Mouse (Mus musculus): ENCODE data around the gene Snx14.
"Not testable (repeated sequence)": the region's sequence is repeated elsewhere in the genome, so short reads cannot be mapped to it uniquely, and the experiment has no call there.

The Snx14 gene

DNA sequence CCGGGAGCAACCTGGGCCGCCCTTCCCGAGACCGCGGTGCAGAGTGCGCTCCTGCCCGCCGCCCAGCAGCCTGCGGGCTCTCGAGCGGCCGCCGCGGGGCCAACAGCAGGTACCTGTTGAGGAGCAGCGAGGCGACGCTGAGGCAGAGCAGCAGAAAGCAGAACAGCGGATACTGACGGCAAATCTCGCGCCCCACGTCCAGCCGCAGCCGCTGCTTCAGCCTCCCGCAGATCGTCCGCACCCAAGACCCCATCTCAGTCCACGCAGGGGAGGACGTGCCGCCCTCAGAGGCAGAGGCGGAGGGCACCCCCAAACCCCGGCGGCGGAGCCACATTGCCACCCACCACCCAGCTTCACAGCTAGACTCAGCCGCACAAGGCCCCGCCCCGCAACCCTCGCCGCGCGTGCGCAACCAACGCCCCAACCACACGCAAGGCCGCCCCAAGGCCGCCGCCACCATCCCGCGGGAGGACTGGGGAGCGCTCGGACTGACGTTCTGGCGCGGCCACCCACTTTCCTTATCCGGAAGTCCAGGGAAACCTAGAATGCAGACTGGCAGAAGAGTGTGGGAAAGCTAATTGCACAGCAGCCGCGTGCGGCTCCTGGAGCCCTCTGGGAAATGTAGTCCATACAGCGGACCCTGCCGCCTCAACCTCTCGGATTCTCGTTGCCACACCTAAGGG lies at the start of gene Snx14:
Gene Snx14, minus strand, starts transcription at position 404 of the 683 bp plus-strand sequence.
- peak; percentile 97 for DNase-seq

DNA sequence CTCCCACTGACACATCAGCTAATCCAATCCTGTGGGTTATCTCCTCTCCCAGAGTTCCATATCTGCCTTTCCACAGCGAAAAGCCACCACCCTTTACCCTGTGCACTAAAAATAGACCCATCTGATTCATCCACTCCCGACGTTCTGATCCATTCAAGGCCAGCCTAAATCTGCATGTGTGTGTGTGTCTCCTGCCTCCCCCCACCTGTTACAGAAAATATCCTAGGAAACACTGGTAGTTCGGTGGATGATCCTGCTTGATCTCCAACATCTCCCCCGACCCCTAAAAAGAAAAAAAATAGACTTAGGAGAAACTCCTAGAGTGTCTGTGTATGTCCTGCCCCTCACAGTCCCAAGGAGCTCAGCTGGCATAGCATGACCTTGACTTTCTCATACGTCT lies 45.8 kb upstream of the Snx14 start:
- DNase-seq, result no peak

DNA sequence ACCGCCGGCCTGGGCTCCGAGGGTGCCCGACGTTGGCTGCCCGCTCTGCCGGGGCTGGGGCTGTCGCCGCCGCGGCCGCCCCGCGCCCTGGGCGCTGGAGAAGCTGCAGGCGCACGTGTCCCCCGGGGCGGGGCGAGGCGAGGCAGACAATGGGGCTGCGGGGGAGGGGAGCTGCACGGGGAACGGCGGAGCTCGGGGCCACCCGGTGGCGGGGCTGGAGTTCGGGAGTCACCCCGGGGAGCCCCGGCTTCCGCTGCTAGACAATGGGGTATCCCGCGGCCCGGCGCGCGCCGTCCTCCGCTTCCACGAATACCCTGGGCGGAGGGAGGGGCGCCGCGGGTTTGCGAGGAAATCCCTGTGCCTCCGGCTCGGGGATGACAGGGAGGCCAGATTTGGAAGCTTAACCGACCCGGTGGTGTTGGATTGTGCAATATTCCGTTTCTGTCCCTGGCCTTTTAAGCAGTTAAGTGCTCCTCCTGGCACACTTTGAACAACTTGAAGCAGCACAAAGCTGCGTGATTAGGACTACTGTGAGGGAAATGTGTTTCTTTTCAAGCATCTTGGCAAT lies 44.2 kb upstream of the Snx14 start:
- peak; percentile 90 for DNase-seq

DNA sequence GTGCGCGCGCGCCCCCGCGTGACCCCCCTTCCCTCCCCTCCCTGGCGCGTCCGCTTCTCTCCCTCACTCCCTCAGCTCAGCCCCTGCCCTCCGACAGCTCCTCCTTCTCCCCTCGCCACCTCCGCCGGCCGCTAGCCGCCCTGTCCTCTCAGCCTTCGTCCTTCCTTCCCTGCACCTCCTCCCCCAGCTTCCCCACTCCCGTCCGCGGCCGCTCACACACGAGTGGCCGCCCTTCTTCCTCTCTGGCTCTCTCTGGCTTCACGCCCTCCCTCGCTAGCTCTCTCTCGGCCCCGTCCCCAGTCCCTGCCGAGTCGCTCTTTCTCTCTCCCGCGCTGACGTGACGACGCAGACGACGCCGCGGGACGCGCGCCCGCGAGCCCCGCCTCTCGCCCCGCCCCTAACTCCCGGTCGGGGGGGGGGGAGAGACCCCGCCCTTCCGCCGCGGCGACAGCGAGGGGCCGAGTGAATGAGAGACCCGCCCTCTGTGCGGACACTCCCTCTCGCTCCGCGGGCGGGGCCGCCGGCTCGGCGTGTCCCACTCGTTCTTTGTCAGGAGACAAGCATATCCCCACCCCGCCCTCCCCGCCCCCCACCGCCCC lies 43.6 kb upstream of the Snx14 start, which contains the start of gene Syncrip:
Gene Syncrip, minus strand, starts transcription at position 345 of the 599 bp plus-strand sequence.
- DNase-seq, result peak; percentile 95

GRCm38 (mm10) chr9:88481791-88482160 lies 43.0 kb upstream of the Snx14 start:
- DNase-seq, result peak; percentile 37

GRCm38 (mm10) chr9:88481061-88481790 lies 42.5 kb upstream of the Snx14 start:
- DNase-seq, result peak; percentile 45

GRCm38 (mm10) chr9:88480120-88480519 lies 41.4 kb upstream of the Snx14 start:
- DNase-seq, result no peak

GRCm38 (mm10) chr9:88476138-88476537 lies 37.4 kb upstream of the Snx14 start:
- peak; percentile 32 for DNase-seq

DNA sequence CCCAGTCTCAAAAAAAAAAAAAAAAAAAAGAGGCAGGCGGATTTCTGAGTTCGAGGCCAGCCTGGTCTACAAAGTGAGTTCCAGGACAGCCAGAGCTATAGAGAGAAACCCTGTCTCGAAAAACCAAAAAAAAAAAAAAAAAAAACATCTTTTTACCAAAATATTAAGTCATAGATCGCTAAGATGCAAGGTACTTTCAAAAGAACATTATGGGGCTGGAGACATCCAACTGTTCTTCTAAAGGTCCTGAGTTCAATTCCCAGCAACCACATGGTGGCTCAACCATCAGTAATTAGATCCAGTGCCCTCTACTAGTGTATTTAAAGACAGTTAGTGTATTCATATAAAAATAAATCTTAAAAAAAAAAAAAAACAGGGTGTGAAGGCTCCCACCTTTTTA lies 22.3 kb upstream of the Snx14 start:
- not testable (repeated sequence) for DNase-seq

DNA sequence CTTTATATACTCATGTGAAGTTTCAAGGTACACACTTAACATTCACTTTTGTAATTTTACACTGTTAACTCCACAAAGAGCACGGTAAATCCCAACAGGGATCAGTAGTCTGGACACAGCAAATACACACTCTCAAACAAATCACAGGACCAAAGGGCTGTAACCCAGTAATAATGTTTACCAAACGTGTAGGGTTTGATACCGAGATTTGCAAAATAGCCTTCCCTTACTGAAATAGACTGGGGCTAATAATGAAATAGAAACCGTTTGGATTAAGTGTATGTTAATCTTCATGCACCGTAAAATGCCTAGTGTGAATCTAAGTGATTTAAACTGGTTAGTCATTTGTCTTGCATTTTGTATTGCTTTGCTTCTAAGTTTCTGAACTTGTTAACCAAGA lies 1.2 kb upstream of the Snx14 start:
- no peak for DNase-seq

DNA sequence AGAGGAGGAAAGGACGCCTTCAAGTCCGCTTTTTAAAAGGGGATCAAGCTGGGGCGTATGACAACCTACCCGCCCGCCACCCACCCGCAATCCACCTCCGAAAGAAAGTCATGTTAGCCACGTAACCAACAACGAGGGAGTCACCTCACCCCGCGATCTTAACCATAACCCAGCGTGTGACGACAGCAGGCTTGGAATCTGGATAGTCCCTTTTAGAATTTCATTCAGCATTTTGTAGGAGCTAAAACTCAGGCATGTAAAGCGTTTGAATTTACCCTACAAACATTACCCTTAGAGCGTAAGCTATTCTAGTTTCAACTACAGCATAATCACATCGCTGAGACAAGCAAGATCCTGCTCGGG lies 461 bp upstream of the Snx14 start:
- DNase-seq, result no peak

GRCm38 (mm10) chr9:88438237-88438554 lies 562 bp downstream of the Snx14 start:
- no peak for DNase-seq

GRCm38 (mm10) chr9:88437342-88438236 lies 1.2 kb downstream of the Snx14 start:
- DNase-seq, result no peak

GRCm38 (mm10) chr9:88424356-88424755 lies 14.4 kb downstream of the Snx14 start:
- DNase-seq, result no peak

DNA sequence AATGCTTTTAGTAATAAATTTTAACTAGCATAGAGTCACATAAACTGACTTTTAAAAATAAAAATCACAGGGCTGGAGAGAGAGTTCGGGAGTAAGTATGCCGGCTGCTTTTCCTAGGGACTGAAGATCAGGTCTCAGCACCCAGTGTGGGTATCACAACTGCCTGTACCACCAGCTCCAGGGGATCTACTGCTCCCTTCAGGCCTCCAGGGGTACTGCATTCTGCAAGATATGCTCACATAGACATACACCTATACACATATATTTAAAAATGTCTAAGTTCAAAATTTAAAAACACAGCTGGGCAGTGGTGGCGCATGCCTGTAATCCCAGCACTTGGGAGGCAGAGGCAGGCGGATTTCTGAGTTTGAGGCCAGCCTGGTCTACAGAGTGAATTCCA lies 16.3 kb downstream of the Snx14 start:
- DNase-seq, result no peak

GRCm38 (mm10) chr9:88416752-88417151 lies 22.0 kb downstream of the Snx14 start:
- DNase-seq, result no peak

DNA sequence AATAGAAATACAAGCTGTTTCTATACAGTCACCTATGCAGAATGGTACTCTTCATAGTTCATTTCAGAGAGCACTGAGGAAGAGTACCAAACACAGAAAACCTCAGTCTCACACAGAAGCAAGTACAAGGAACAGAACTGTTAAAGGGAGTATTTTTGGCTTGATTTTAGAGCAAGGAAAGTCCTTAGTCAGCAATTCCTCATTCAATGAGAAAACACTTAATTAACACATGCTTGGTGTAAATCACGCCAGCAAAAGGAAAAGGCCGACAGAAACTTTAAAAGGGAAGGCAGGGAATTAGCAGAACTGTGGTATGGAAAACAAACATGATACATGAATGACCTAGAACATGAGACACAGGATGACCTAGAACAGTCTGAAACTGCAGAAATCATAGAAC lies 28.8 kb downstream of the Snx14 start:
- DNase-seq, result no peak

GRCm38 (mm10) chr9:88404515-88404914 lies 34.2 kb downstream of the Snx14 start:
- DNase-seq, result no peak

DNA sequence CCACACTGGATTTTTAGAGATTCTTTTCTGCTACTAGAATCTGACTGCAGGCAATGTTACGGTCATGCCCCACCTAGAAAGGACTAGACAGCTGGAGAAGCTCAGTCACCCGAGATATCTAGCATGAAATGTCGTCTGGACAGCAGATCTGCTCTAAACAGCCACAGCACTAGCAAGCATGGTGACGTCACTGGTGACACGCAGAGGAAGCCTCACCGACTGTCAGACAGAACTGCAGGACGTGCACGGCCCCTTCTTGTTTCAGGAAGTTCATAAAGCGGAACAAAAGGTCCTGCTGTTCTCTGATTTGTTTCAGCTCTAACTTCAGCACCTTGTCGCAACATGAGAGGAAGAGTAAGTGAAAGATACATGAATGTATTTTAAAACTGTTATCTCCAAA lies 34.7 kb downstream of the Snx14 start:
- peak; percentile 74 for DNase-seq

DNA sequence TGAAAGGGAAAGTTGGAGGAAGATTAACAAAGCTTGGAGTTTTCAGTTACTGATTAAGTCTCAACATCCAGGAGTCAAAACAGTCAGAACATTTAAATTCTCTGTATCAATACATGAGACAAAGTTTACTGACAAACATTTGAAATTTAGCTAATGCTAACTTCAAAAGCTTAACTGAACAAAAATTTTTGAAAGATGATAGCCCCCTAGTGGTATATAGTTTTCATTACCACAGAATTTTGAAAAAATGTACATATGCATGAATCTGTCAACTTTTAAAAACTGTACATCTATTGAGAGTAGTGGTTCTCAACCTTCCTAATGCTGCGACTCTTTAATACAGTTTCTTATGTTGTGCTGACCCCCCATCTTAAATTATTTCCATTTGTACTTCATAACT lies 40.3 kb downstream of the Snx14 start:
- DNase-seq, result no peak

DNA sequence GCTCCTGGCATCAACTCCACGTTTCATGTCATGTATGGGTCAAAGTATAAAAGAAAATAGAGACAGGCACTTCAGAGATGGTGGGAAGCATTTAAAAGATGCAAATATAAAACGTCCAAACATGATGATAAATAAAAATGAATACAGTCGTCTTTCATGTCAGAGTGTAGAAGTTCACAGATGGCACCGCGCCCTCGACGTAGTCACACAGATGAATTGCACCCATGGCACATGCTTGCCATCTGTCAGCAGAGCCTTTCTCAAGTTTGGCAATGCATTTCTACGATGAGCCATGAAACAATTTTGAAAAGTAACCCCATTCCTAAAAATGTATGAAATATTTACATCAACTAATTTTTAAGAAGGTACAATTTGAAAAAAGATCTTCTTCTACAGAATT lies 43.9 kb downstream of the Snx14 start:
- DNase-seq, result no peak

- DNase-seq, result no peak
Observed at GRCm38 (mm10) chr9:88388826-88389225, 49.9 kb downstream of the Snx14 start.

DNA sequence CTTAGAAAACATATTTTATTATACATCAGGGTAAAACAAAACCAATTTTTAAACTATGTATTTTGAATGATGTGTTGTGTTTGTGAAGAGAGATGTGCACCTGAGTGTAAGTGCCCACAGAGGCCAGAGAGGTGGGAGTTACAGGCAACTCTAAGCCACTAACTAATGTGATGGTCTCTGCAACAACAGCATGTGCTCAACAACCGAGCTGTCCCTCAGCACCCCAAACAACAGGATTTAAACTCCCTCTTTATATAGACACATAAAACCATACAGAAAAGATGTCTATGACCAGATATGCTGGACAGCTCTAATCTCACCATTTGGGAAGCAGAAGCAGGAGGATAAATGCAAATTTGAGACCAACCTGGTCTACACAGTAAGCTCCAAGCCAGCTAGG lies 58.2 kb downstream of the Snx14 start:
- DNase-seq, result no peak

Data from lung, postnatal 36 days (tissue).